Mouse (Mus musculus) ES-E14 (cell line): ENCODE results near the gene Serpina1e. TPM values are rescaled to one million over a fixed set of nuclear protein-coding genes. Genes with fewer than 3 reads are reported as not detected.

ENCODE experiments used
- DNase-seq: peaks from one replicate; pipeline ENCODE4 v3.0.0-alpha.2; 2013; ENCODE audit warnings: low read depth, low spot score
- H3K27ac ChIP-seq: 2 replicates; pipeline ENCODE4 v1.5.1; 2012; ENCODE audit warnings: low read depth, mild to moderate bottlenecking, low read length, moderate library complexity, mixed read lengths; ENCODE audit not compliant: poor library complexity, insufficient read depth, severe bottlenecking
- H3K36me3 ChIP-seq: 2 replicates; pipeline ENCODE4 v1.6.1; 2012; ENCODE audit warnings: mild to moderate bottlenecking, low read length, moderate library complexity, mixed read lengths; ENCODE audit not compliant: control insufficient read depth, poor library complexity, insufficient read depth, severe bottlenecking
- H3K4me1 ChIP-seq, 2 experiments: fragments of 150-350 bp in 1 of 2; sonication (generic) in 1 of 2; 2 replicates each; pipeline ENCODE4 v1.6.1; 2012; ENCODE audit warnings: low read length in 2 of 2, mild to moderate bottlenecking in 1 of 2, mixed read lengths in 1 of 2; ENCODE audit not compliant: control insufficient read depth in 2 of 2, insufficient read depth in 2 of 2, poor library complexity in 1 of 2
- H3K4me3 ChIP-seq, 2 experiments: fragments of 150-350 bp in 1 of 2; sonication (generic) in 1 of 2; 2 replicates each; pipeline ENCODE4 v1.5.1; 2012; ENCODE audit warnings: low read length in 2 of 2, low read depth in 1 of 2, mild to moderate bottlenecking in 1 of 2, mixed read lengths in 1 of 2; ENCODE audit not compliant: insufficient read depth in 1 of 2, poor library complexity in 1 of 2, severe bottlenecking in 1 of 2
- H3K9ac ChIP-seq: 2 replicates; pipeline ENCODE4 v1.6.1; 2012; ENCODE audit warnings: low read depth, mild to moderate bottlenecking, low read length, mixed read lengths; ENCODE audit not compliant: poor library complexity, insufficient read depth, severe bottlenecking
- H3K9me3 ChIP-seq: fragments of 150-350 bp; sonication (generic); 2 replicates; pipeline ENCODE4 v1.6.1; 2012; ENCODE audit warnings: low read depth, mild to moderate bottlenecking, low read length; ENCODE audit not compliant: control insufficient read depth, insufficient read depth
- CHD2 ChIP-seq: IDR thresholded peaks from 2 replicates; pipeline ENCODE4 v1.6.1; 2014; ENCODE audit warnings: mild to moderate bottlenecking, low read depth, low read length, inconsistent platforms
- HCFC1 ChIP-seq: IDR thresholded peaks from 2 replicates; pipeline ENCODE4 v1.6.1; 2012; ENCODE audit warnings: low read length, inconsistent platforms, borderline replicate concordance; ENCODE audit not compliant: insufficient read depth
- MAFK ChIP-seq: IDR thresholded peaks from 2 replicates; pipeline ENCODE4 v1.6.1; 2014; ENCODE audit warnings: mild to moderate bottlenecking, low read depth, low read length, inconsistent platforms; ENCODE audit not compliant: insufficient read depth
- ZC3H11A ChIP-seq: IDR thresholded peaks from 2 replicates; pipeline ENCODE4 v1.6.1; 2012; ENCODE audit warnings: low read depth, mild to moderate bottlenecking, inconsistent platforms, low read length, borderline replicate concordance
- ZNF384 ChIP-seq: IDR thresholded peaks from 2 replicates; pipeline ENCODE4 v1.6.1; 2012; ENCODE audit warnings: low read depth, low read length, inconsistent platforms
- in situ Hi-C, 2 experiments: fragments of 600-800 bp; cut with MboI; formaldehyde crosslinking; loops; one replicate each; pipeline ENCODE4 v1.15.1; 2025; ENCODE audit warnings: low sequenced_read_pairs in 2 of 2, inconsistent platforms in 1 of 2; ENCODE audit not compliant: unreplicated experiment in 2 of 2
- total RNA-seq: library from RNA; depleted of rRNA; stranded (reverse); fragments of 300-350 nt; gene quantifications from 2 replicates; pipeline ENCODE4 v1.2.3, GENCODE M21; 2012; rRNA removed

Gene Serpina1e
- not detected in 2 replicates for total RNA-seq

- no peaks in the 10 kb centered on the region for H3K9me3 ChIP-seq
- H3K4me1 ChIP-seq, result no peaks in the 10 kb centered on the region
Measured at GRCm38 (mm10) chr12:103958798-103959197, at the start of gene Serpina1e. Serpina1e (minus strand) TSS chr12:103958975.

GRCm38 (mm10) chr12:104004689-104005088 lies 45.9 kb upstream of the Serpina1e start:
- no peak for DNase-seq
- Histone ChIP-seq H3K9ac (no peak overlapping the region), H3K4me1 (no peaks in the 10 kb centered on the region), H3K27ac (no peak overlapping the region), H3K9me3 (no peaks in the 10 kb centered on the region; the same call in 1 of the 2 replicates), H3K36me3 (no peaks in the 10 kb centered on the region), H3K4me3 (no peak overlapping the region)
- no peak for TF ChIP-seq MAFK
- TF ChIP-seq HCFC1, result no peak
- TF ChIP-seq CHD2, result no peak
- TF ChIP-seq ZNF384, result no peak
- no peak for TF ChIP-seq ZC3H11A
- in situ Hi-C loops, result no loop called here

More at GRCm38 (mm10) chr12:103958798-103959197, at the start of gene Serpina1e:
- H3K27ac ChIP-seq, result no peak within 1 kb of the TSS
- no peak within 1 kb of the TSS for H3K4me3 ChIP-seq
- TF ChIP-seq ZNF384 (no peak), CHD2 (no peak), HCFC1 (no peak), ZC3H11A (no peak), MAFK (no peak)
- no peak for DNase-seq
- H3K9ac ChIP-seq, result no peak within 1 kb of the TSS
- no peaks in the 10 kb centered on the region for H3K36me3 ChIP-seq
- in situ Hi-C loops, result no loop called here

- TF ChIP-seq ZNF384, result no peak
- H3K9me3 ChIP-seq, result no peaks in the 10 kb centered on the region; the same call in 1 of the 2 replicates
- no peak overlapping the region for H3K27ac ChIP-seq
- no peak for DNase-seq
- no peaks in the 10 kb centered on the region for H3K36me3 ChIP-seq
- in situ Hi-C loops, result no loop called here
- no peak overlapping the region for H3K4me3 ChIP-seq
- H3K9ac ChIP-seq, result no peak overlapping the region
- no peaks in the 10 kb centered on the region for H3K4me1 ChIP-seq
Measured at GRCm38 (mm10) chr12:104003238-104003612, 44.5 kb upstream of the Serpina1e start.

- no peaks in the 10 kb centered on the region for H3K36me3 ChIP-seq
- TF ChIP-seq HCFC1 (no peak), CHD2 (no peak), MAFK (no peak), ZNF384 (no peak), ZC3H11A (no peak)
- H3K9me3 ChIP-seq, result no peaks in the 10 kb centered on the region; the same call in 1 of the 2 replicates
- no peaks in the 10 kb centered on the region for H3K4me1 ChIP-seq
- no peak for DNase-seq
- H3K9ac ChIP-seq, result no peak overlapping the region
- in situ Hi-C loops, result no loop called here
- H3K4me3 ChIP-seq, result no peak overlapping the region
- H3K27ac ChIP-seq, result no peak overlapping the region
Measured at GRCm38 (mm10) chr12:104002569-104003237, 43.9 kb upstream of the Serpina1e start.

GRCm38 (mm10) chr12:104000594-104000993 lies 41.8 kb upstream of the Serpina1e start:
- no peak overlapping the region for H3K4me3 ChIP-seq
- DNase-seq, result no peak
- H3K9ac ChIP-seq, result no peak overlapping the region
- no peaks in the 10 kb centered on the region; the same call in 1 of the 2 replicates for H3K9me3 ChIP-seq
- no peak overlapping the region for H3K27ac ChIP-seq
- H3K4me1 ChIP-seq, result no peaks in the 10 kb centered on the region
- TF ChIP-seq MAFK, result peak; percentile 97
- TF ChIP-seq ZNF384, result no peak
- in situ Hi-C loops, result no loop called here
- H3K36me3 ChIP-seq, result no peaks in the 10 kb centered on the region
